Mouse (Mus musculus) thymus, adult 2 months (tissue): Measurements from ENCODE around the gene Gh. TPM values are rescaled to one million over a fixed set of nuclear protein-coding genes. Genes with fewer than 3 reads are reported as not detected.

Experiments
- DNase-seq: peaks from one replicate; pipeline ENCODE4 v3.0.0; 2021
- H3K27ac ChIP-seq: fragments of 200-500 bp; 2 replicates; pipeline ENCODE4 v1.5.1; 2012; ENCODE audit warnings: low read length, control low read depth; ENCODE audit not compliant: control insufficient read depth, insufficient read depth
- H3K27me3 ChIP-seq: fragments of 200-500 bp; 2 replicates; pipeline ENCODE4 v1.6.1; 2012; ENCODE audit warnings: mild to moderate bottlenecking, low read length, moderate library complexity, mixed read lengths; ENCODE audit not compliant: control insufficient read depth, insufficient read depth
- H3K36me3 ChIP-seq: fragments of 200-500 bp; 2 replicates; pipeline ENCODE4 v1.6.1; 2012; ENCODE audit warnings: mild to moderate bottlenecking, low read length, moderate library complexity; ENCODE audit not compliant: control insufficient read depth, insufficient read depth
- H3K4me1 ChIP-seq: fragments of 200-500 bp; replicated peaks from 2 replicates; pipeline ENCODE4 v1.6.1; 2012; ENCODE audit warnings: low read length; ENCODE audit not compliant: control insufficient read depth, insufficient read depth
- H3K4me3 ChIP-seq: fragments of 200-500 bp; 2 replicates; pipeline ENCODE4 v1.5.1; 2012; ENCODE audit warnings: mild to moderate bottlenecking, low read length, control low read depth, moderate library complexity; ENCODE audit not compliant: control insufficient read depth, insufficient read depth
- CTCF ChIP-seq: fragments of 200-500 bp; IDR thresholded peaks from 2 replicates; pipeline ENCODE4 v1.5.1; 2012; ENCODE audit warnings: mild to moderate bottlenecking, control low read depth, low read length, moderate library complexity, borderline replicate concordance; ENCODE audit not compliant: control insufficient read depth, poor library complexity, insufficient read depth; ENCODE audit errors: extremely low read depth
- POLR2A ChIP-seq: fragments of 200-500 bp; IDR thresholded peaks from 2 replicates; pipeline ENCODE4 v1.6.1; 2012; ENCODE audit warnings: mild to moderate bottlenecking, low read length, control low read depth, moderate library complexity; ENCODE audit not compliant: control insufficient read depth, poor library complexity, insufficient read depth; ENCODE audit errors: extremely low read depth
- WGBS: fragments of 180-500 bp; shearing (Covaris S2); methylation state at CpG from one replicate; pipeline ENCODE4 v1.1.7; 2018; 5-methylcytosine and 5-hydroxymethylcytosine counted together
- polyA plus RNA-seq: library from polyadenylated mRNA; depleted of rRNA; stranded (reverse); fragments of >200 nt; gene quantifications from 2 replicates; pipeline ENCODE4 v1.2.3, GENCODE M21; 2012

Gene Gh
- polyA plus RNA-seq, 1 experiment: 1.7 TPM

GRCm38 (mm10) chr11:106338870-106339269, 37.2 kb upstream of the Gh start:
- H3K4me3 ChIP-seq: no peak overlapping the region
- DNase-seq: no peak
- no peaks in the 10 kb centered on the region for H3K4me1 ChIP-seq
- 92% methylated on average over 7 of the region's 7 CpGs for WGBS
- H3K36me3 ChIP-seq: no peaks in the 10 kb centered on the region
- no peaks in the 10 kb centered on the region for H3K27me3 ChIP-seq
- no peak for TF ChIP-seq CTCF
- TF ChIP-seq POLR2A: no peak
- H3K27ac ChIP-seq: no peak overlapping the region

- H3K27me3 ChIP-seq: no peaks in the 10 kb centered on the region
- 87% methylated on average over 5 of the region's 5 CpGs for WGBS
- no peak overlapping the region for H3K4me3 ChIP-seq
- no peaks in the 10 kb centered on the region for H3K4me1 ChIP-seq
- no peak for TF ChIP-seq CTCF
- no peak for TF ChIP-seq POLR2A
- H3K36me3 ChIP-seq: no peaks in the 10 kb centered on the region
- H3K27ac ChIP-seq: no peak overlapping the region
- no peak for DNase-seq
Measured at GRCm38 (mm10) chr11:106338029-106338428, 36.4 kb upstream of the Gh start.

- WGBS: 22% methylated on average over 2 of the region's 2 CpGs
- Histone ChIP-seq H3K4me3 (no peak overlapping the region), H3K27me3 (no peaks in the 10 kb centered on the region), H3K27ac (no peak overlapping the region), H3K36me3 (no peaks in the 10 kb centered on the region), H3K4me1 (no peaks in the 10 kb centered on the region; the same call in 1 of the 2 replicates)
- DNase-seq: no peak
- TF ChIP-seq POLR2A: no peak
- TF ChIP-seq CTCF: no peak
Measured at GRCm38 (mm10) chr11:106334066-106334465, 32.4 kb upstream of the Gh start.

GRCm38 (mm10) chr11:106332458-106332857, 30.8 kb upstream of the Gh start:
- H3K36me3 ChIP-seq: no peaks in the 10 kb centered on the region
- H3K27ac ChIP-seq: no peak overlapping the region
- H3K4me3 ChIP-seq: no peak overlapping the region
- H3K27me3 ChIP-seq: no peaks in the 10 kb centered on the region
- no peak for DNase-seq
- TF ChIP-seq CTCF (no peak), POLR2A (no peak)
- WGBS: 11% methylated on average over 4 of the region's 4 CpGs
- H3K4me1 ChIP-seq: no peaks in the 10 kb centered on the region; the same call in 1 of the 2 replicates

DNA sequence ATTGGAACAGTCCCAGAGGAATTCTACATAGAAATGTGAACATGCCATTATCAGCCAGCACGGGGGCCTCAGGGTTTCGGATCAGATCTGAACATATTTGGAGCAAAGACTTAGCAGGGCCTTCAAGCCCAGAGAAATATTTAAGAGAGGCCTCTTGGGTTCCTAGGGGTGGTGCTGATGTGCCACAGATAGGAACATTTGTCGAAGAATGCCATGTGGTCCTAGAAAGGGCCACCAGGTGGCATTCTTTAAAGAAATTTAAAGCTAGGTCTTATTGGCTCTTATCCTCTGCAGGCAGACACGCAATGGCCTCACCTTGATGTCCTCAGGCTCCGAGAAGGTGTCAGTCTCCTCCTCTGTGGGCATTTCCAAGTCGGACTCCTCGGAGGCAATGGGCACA, 28.0 kb upstream of the Gh start:
- DNase-seq: peak; percentile 68
- H3K4me3 ChIP-seq: no peak overlapping the region
- no peaks in the 10 kb centered on the region for H3K27me3 ChIP-seq
- H3K36me3 ChIP-seq: no peaks in the 10 kb centered on the region
- 17% methylated on average over 7 of the region's 7 CpGs for WGBS
- TF ChIP-seq CTCF (no peak), POLR2A (no peak)
- no peak overlapping the region for H3K27ac ChIP-seq
- peaks cover 7% of the 10 kb centered on the region; the same call in 1 of the 2 replicates for H3K4me1 ChIP-seq

GRCm38 (mm10) chr11:106329128-106329527, 27.5 kb upstream of the Gh start:
- no peak overlapping the region for H3K27ac ChIP-seq
- peaks cover 7% of the 10 kb centered on the region; the same call in 1 of the 2 replicates for H3K4me1 ChIP-seq
- no peak for TF ChIP-seq CTCF
- TF ChIP-seq POLR2A: no peak
- DNase-seq: no peak
- H3K4me3 ChIP-seq: no peak overlapping the region
- no peaks in the 10 kb centered on the region for H3K36me3 ChIP-seq
- no peaks in the 10 kb centered on the region for H3K27me3 ChIP-seq
- 23% methylated on average over 6 of the region's 6 CpGs for WGBS

GRCm38 (mm10) chr11:106328521-106328920, 26.9 kb upstream of the Gh start:
- peaks cover 7% of the 10 kb centered on the region; the same call in 1 of the 2 replicates for H3K4me1 ChIP-seq
- no peaks in the 10 kb centered on the region for H3K36me3 ChIP-seq
- no peak for DNase-seq
- no peak overlapping the region for H3K27ac ChIP-seq
- TF ChIP-seq POLR2A (no peak), CTCF (no peak)
- H3K4me3 ChIP-seq: no peak overlapping the region
- H3K27me3 ChIP-seq: no peaks in the 10 kb centered on the region
- WGBS: 86% methylated on average over 5 of the region's 5 CpGs
